Mouse (Mus musculus): Measurements from ENCODE around the gene Sptan1. TPM values are rescaled to one million over a fixed set of nuclear protein-coding genes. Genes with fewer than 3 reads are reported as not detected.

Sptan1 gene
- polyA plus RNA-seq, 1 experiment = 117 TPM

DNA sequence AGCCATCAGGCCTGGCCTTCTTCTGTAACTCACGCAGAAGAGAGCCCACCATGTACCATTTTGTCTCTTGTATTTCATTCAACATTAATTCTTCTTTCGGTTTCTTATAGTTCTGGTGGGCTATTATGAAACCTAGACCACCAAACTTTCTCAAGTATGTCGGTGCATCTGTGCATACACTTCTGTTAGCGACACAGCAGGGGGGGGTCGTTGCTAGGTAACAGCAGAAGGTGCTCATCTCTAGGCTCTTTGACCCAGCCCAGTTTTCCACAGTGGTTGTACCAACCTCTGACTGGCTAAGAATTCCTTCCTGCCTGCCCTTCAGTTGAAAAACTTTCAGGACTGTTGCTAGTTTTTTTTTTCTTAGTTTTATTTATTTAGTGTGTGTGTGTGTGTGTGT is 93.1 kb downstream of the Sptan1 start:
- no peak overlapping the region for H3K27ac ChIP-seq (ENCODE audit: control insufficient read depth, insufficient read depth, low read depth, low read length)
- H3K4me3 ChIP-seq (ENCODE audit: control insufficient read depth, low read depth, low read length) = peak overlapping the region; percentile 21
- H3K4me1 ChIP-seq (ENCODE audit: control insufficient read depth, insufficient read depth, low read length) = peaks cover 27% of the 10 kb centered on the region
- no peaks in the 10 kb centered on the region for H3K27me3 ChIP-seq (ENCODE audit: control insufficient read depth, insufficient read depth, low read length)
- no peak for TF ChIP-seq CTCF (IDR thresholded peaks at IDR 0.05; ENCODE audit: control insufficient read depth, insufficient read depth, insufficient replicate concordance, low read depth, low read length)
- no peak for TF ChIP-seq POLR2A (IDR thresholded peaks at IDR 0.05; ENCODE audit: control insufficient read depth, low read depth, low read length)
- no peaks in the 10 kb centered on the region for H3K36me3 ChIP-seq (ENCODE audit: control insufficient read depth, insufficient read depth, low read length)

DNA sequence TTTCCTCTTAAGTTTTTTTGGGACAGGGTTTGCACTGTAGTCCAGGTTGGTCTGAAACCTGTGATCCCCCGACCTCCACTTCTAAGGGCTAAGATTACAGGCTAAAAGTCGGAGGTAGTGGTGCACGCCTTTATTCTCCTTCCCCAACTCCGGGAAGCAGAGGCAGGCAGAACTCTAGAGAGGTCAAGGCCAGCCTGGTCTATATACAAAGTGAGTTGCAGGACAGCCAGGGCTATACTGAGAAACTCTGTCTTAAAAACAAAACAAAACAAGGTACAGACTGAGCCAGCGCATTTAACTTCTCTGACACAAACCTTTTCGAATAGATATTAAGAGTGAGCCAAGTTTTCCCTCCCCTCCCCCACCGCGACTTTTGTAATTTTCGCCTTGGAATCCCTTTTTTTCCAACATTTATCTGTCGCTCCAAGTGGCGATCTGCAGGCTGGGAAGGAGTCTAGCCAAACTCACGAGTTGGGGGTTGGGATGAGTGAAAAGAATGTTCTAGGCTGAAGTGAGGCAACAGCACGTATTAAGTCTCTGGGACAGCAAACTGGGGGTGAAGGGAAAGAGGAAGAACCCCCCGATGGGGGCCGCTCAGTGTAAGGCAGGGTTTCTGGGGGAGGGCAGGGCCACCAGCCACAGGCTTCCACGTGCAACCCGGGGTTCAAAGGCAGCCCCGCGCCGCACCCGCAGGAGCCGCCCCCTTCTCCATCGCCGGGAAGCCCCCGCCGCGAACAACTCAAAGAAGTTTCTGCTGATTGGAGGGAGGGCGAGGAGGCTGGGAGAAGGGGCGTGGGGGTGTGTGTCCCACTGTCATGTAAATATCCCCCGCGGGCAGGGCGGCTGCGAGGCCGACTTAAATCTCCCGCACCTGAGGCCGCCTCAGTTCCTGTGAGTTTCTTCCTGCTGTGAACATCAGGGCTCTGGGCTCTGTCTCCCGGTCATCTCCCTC is 96.1 kb downstream of the Sptan1 start:
- Histone ChIP-seq H3K4me1 (ENCODE audit: control insufficient read depth, insufficient read depth, low read length) (peaks cover 32% of the 10 kb centered on the region), H3K36me3 (ENCODE audit: control insufficient read depth, insufficient read depth, low read length) (no peaks in the 10 kb centered on the region), H3K27me3 (ENCODE audit: control insufficient read depth, insufficient read depth, low read length) (no peaks in the 10 kb centered on the region), H3K27ac (ENCODE audit: control insufficient read depth, insufficient read depth, low read depth, low read length) (peak overlapping the region; percentile 59), H3K4me3 (ENCODE audit: control insufficient read depth, low read depth, low read length) (peak overlapping the region; percentile 80)
- TF ChIP-seq POLR2A (IDR thresholded peaks at IDR 0.05; ENCODE audit: control insufficient read depth, low read depth, low read length) (0 out of 2 replicates have a peak, but pooled peaks have one; percentile 4), CTCF (IDR thresholded peaks at IDR 0.05; ENCODE audit: control insufficient read depth, insufficient read depth, insufficient replicate concordance, low read depth, low read length) (no peak)

DNA sequence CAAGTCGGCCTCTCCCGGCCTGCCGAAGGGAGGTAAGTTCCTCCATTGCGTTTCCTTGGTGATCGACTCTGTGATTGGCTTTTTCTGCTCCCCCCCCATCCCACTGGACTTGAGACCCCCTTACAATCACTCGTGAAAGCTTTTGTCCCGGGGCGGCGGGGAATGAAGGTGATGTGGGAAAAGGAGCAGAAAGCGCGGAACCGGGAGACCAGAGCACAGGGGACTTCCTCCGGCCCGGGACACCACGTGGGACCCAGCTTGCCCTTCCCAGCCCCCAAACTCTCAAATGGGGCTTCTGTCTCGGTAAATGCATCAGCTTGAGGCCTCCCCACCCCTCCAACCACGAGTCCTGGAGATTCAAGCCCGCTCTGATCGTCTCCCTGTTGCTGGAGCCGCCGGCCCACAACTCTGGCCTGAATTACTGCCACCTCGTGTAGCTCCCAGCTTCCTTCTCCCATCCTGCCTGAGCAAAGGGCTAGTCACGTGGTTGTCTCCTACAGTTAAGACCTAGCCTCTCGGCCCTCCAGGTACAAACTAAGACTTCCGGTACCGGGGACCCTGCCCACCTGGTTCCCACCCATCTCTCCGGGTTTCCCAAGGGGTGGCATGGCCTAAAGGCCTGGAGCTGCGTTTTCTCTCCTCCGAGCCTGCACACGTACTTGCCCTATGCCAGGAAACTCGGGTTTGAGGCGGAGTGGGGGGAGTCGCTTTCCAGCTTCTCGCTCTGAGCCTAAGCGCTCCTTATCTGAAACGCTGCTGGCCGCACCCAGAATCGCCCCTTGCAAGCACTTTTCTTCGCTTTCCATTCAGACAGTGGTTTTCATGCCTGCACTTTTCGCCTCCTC is 97.1 kb downstream of the Sptan1 start:
- TF ChIP-seq POLR2A (IDR thresholded peaks at IDR 0.05; ENCODE audit: control insufficient read depth, low read depth, low read length) (no peak), CTCF (IDR thresholded peaks at IDR 0.05; ENCODE audit: control insufficient read depth, insufficient read depth, insufficient replicate concordance, low read depth, low read length) (no peak)
- H3K4me1 ChIP-seq (ENCODE audit: control insufficient read depth, insufficient read depth, low read length) = peaks cover 26% of the 10 kb centered on the region
- no peaks in the 10 kb centered on the region for H3K27me3 ChIP-seq (ENCODE audit: control insufficient read depth, insufficient read depth, low read length)
- H3K27ac ChIP-seq (ENCODE audit: control insufficient read depth, insufficient read depth, low read depth, low read length) = peak overlapping the region; percentile 65
- H3K36me3 ChIP-seq (ENCODE audit: control insufficient read depth, insufficient read depth, low read length) = no peaks in the 10 kb centered on the region
- peak overlapping the region; percentile 80 for H3K4me3 ChIP-seq (ENCODE audit: control insufficient read depth, low read depth, low read length)

DNA sequence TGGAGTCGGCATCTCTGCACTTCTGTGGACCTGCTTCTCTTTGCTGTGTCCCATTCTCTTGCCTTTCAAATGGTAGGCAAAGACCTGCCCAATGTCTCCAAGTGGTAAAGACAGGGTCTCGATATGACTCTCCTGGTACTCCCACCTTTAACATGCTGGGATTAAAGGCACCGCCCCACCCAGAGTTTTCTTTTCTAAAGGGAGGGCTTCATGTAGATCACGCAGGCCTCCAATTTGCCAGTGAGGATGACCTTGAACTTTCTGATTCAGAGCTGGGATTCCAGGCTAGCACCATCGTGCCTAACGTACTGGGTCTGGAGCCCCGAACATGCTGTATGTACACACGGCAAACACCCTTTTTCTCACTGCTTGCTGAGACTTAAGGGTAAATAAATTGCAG is 97.9 kb downstream of the Sptan1 start:
- Histone ChIP-seq H3K4me1 (ENCODE audit: control insufficient read depth, insufficient read depth, low read length) (peaks cover 24% of the 10 kb centered on the region), H3K36me3 (ENCODE audit: control insufficient read depth, insufficient read depth, low read length) (no peaks in the 10 kb centered on the region), H3K4me3 (ENCODE audit: control insufficient read depth, low read depth, low read length) (peak overlapping the region; percentile 80), H3K27me3 (ENCODE audit: control insufficient read depth, insufficient read depth, low read length) (no peaks in the 10 kb centered on the region), H3K27ac (ENCODE audit: control insufficient read depth, insufficient read depth, low read depth, low read length) (peak overlapping the region; percentile 65)
- TF ChIP-seq POLR2A (IDR thresholded peaks at IDR 0.05; ENCODE audit: control insufficient read depth, low read depth, low read length) = no peak
- no peak for TF ChIP-seq CTCF (IDR thresholded peaks at IDR 0.05; ENCODE audit: control insufficient read depth, insufficient read depth, insufficient replicate concordance, low read depth, low read length)

DNA sequence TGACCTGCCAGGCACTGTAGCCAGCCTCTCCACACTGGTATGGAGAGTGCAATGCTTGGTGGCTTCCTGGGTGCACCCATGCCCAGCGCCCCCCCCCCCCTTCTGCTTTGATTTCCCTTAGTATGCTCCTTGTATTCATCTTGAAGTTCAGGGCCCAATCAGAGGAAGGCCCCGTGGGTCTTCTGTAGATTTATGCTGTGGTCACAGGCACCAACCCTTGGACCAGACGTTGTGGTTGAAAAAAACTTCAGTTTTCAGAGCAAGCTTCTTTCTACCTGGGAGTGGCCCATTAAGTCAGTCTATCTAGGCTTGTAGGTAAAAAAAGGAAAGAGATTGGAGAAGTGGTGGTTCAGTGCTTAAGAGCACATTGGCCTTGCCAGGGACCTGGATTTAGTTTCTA is 98.4 kb downstream of the Sptan1 start:
- TF ChIP-seq CTCF (IDR thresholded peaks at IDR 0.05; ENCODE audit: control insufficient read depth, insufficient read depth, insufficient replicate concordance, low read depth, low read length) = no peak
- no peak for TF ChIP-seq POLR2A (IDR thresholded peaks at IDR 0.05; ENCODE audit: control insufficient read depth, low read depth, low read length)
- peaks cover 24% of the 10 kb centered on the region for H3K4me1 ChIP-seq (ENCODE audit: control insufficient read depth, insufficient read depth, low read length)
- H3K27ac ChIP-seq (ENCODE audit: control insufficient read depth, insufficient read depth, low read depth, low read length) = peak overlapping the region; percentile 12; the same call in 1 of the 2 replicates
- H3K36me3 ChIP-seq (ENCODE audit: control insufficient read depth, insufficient read depth, low read length) = no peaks in the 10 kb centered on the region
- H3K4me3 ChIP-seq (ENCODE audit: control insufficient read depth, low read depth, low read length) = no peak overlapping the region
- H3K27me3 ChIP-seq (ENCODE audit: control insufficient read depth, insufficient read depth, low read length) = no peaks in the 10 kb centered on the region

DNA sequence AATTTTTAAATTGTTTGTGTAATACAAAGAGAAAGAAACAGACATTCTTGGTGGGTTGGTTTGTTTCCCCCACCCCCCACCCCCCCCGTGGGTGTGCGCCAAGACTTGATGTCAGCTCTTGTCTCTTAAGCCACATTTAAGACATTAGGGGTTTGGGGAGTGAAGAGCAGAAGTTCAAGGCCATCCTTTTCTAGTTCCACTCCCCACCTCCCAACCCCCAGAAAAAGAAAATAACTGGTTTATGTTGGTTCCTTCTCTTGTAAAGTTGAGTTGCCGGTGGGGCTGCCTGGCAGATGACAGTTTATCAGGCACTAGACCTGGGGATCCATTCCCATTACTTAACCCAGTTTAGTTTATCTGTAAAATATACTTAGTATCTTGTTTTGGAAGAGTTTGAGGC is 98.9 kb downstream of the Sptan1 start:
- TF ChIP-seq CTCF (IDR thresholded peaks at IDR 0.05; ENCODE audit: control insufficient read depth, insufficient read depth, insufficient replicate concordance, low read depth, low read length) = no peak
- TF ChIP-seq POLR2A (IDR thresholded peaks at IDR 0.05; ENCODE audit: control insufficient read depth, low read depth, low read length) = no peak
- H3K4me3 ChIP-seq (ENCODE audit: control insufficient read depth, low read depth, low read length) = no peak overlapping the region
- H3K27ac ChIP-seq (ENCODE audit: control insufficient read depth, insufficient read depth, low read depth, low read length) = no peak overlapping the region
- H3K36me3 ChIP-seq (ENCODE audit: control insufficient read depth, insufficient read depth, low read length) = no peaks in the 10 kb centered on the region
- H3K4me1 ChIP-seq (ENCODE audit: control insufficient read depth, insufficient read depth, low read length) = peaks cover 24% of the 10 kb centered on the region
- no peaks in the 10 kb centered on the region for H3K27me3 ChIP-seq (ENCODE audit: control insufficient read depth, insufficient read depth, low read length)
